16 mouse cellular contexts compared by ENCODE assay signal in genomic region chr8:96542215-96542614, GRCm38 (mm10).
"Had no signal": no experiment of that assay in that cellular context is flagged by ENCODE, and none has a peak within 500 bp of the region (broad histone marks: within the 10 kb centered on the region; RNA-seq: fewer than 3 reads in every experiment).

No protein-coding gene starts in this region.

- H3K27ac ChIP-seq: neural tube, embryonic 13.5 days; neural tube, embryonic 15.5 days; stomach, embryonic 15.5 days; stomach, postnatal 0 days had no signal

- H3K4me3 ChIP-seq: neural tube, embryonic 13.5 days; neural tube, embryonic 15.5 days; stomach, embryonic 15.5 days had no signal

- H3K9ac ChIP-seq: neural tube, embryonic 13.5 days; neural tube, embryonic 15.5 days; stomach, embryonic 15.5 days had no signal

- DNase-seq: retina, postnatal 1 day; right cerebral cortex, adult 18-20 months; right cerebral cortex, postnatal 14 days; right cerebral cortex, postnatal 25 days; right cerebral cortex, postnatal 4 days; spleen, adult 18-20 months; thymus, adult 18-20 months; thymus, adult 2 months; thymus, postnatal 14 days; thymus, postnatal 25 days; thymus, postnatal 36 days; thymus, postnatal 4 days had no signal

- H3K4me2 ChIP-seq: neural tube, embryonic 13.5 days; neural tube, embryonic 15.5 days; stomach, embryonic 15.5 days had no signal

- H3K27me3 ChIP-seq: neural tube, embryonic 13.5 days; neural tube, embryonic 15.5 days; stomach, embryonic 15.5 days had no signal

- H3K36me3 ChIP-seq: neural tube, embryonic 13.5 days; neural tube, embryonic 15.5 days; stomach, embryonic 15.5 days had no signal

- H3K4me1 ChIP-seq: neural tube, embryonic 13.5 days; neural tube, embryonic 15.5 days; stomach, embryonic 15.5 days had no signal

- H3K9me3 ChIP-seq: neural tube, embryonic 13.5 days; neural tube, embryonic 15.5 days; stomach, embryonic 15.5 days had no signal
